Mouse (Mus musculus) gastrocnemius, adult 18-20 months (tissue): ENCODE data around the gene Kmt2e. TPM values are rescaled to one million over a fixed set of nuclear protein-coding genes. Genes with fewer than 3 reads are reported as not detected.

Source experiments
- DNase-seq: peaks from one replicate; pipeline ENCODE4 v3.0.0; 2021; ENCODE audit warnings: low spot score
- long read RNA-seq, 2 experiments: library from polyadenylated mRNA; stranded (forward); transcript quantifications; one replicate each; pipeline ENCODE4 v2.0.0; 2021
- total RNA-seq, 2 experiments: library from RNA; stranded (reverse); gene quantifications; 2 replicates each; pipeline ENCODE4 v1.2.3; 2021

Gene Kmt2e
- 10 to 100 TPM; 20.3 to 28.3 TPM for total RNA-seq
- long read RNA-seq, experiment 1, partial matches to known transcripts = 4 of 4 reads
- long read RNA-seq, experiment 1, other reads (novel, unspliced or antisense) = 0 of 4 reads
- long read RNA-seq, experiment 2, partial matches to known transcripts = 5 of 5 reads
- long read RNA-seq, experiment 2, other reads (novel, unspliced or antisense) = 0 of 5 reads

GRCm38 (mm10) chr5:23433720-23434597 is at the start of gene Kmt2e:
Gene Kmt2e (plus strand): TSS chr5:23434441.
- peak; percentile 95 for DNase-seq

- DNase-seq = no peak
Observed at GRCm38 (mm10) chr5:23385136-23385535, 49.1 kb upstream of the Kmt2e start.

- no peak for DNase-seq
Observed at GRCm38 (mm10) chr5:23385763-23386217, 48.5 kb upstream of the Kmt2e start.

GRCm38 (mm10) chr5:23386562-23387312 is 47.5 kb upstream of the Kmt2e start:
- peak; percentile 94 for DNase-seq

GRCm38 (mm10) chr5:23387313-23387666 is 47.0 kb upstream of the Kmt2e start:
- DNase-seq = no peak

- DNase-seq = no peak
Observed at GRCm38 (mm10) chr5:23388091-23388490, 46.1 kb upstream of the Kmt2e start.

GRCm38 (mm10) chr5:23389601-23390305 is 44.5 kb upstream of the Kmt2e start:
- no peak for DNase-seq

- DNase-seq = no peak
Observed at GRCm38 (mm10) chr5:23391714-23392113, 42.5 kb upstream of the Kmt2e start.

- DNase-seq = no peak
Observed at GRCm38 (mm10) chr5:23393870-23394269, 40.4 kb upstream of the Kmt2e start.

GRCm38 (mm10) chr5:23394366-23395145 is 39.7 kb upstream of the Kmt2e start:
- DNase-seq = no peak

GRCm38 (mm10) chr5:23395721-23396120 is 38.5 kb upstream of the Kmt2e start:
- no peak for DNase-seq

GRCm38 (mm10) chr5:23396756-23397155 is 37.5 kb upstream of the Kmt2e start:
- DNase-seq = no peak

GRCm38 (mm10) chr5:23400156-23400555 is 34.1 kb upstream of the Kmt2e start:
- DNase-seq = no peak

GRCm38 (mm10) chr5:23400868-23401267 is 33.4 kb upstream of the Kmt2e start:
- DNase-seq = no peak

- DNase-seq = no peak
Observed at GRCm38 (mm10) chr5:23401368-23401767, 32.9 kb upstream of the Kmt2e start.

- DNase-seq = no peak
Observed at GRCm38 (mm10) chr5:23401999-23402398, 32.2 kb upstream of the Kmt2e start.

- DNase-seq = no peak
Observed at GRCm38 (mm10) chr5:23403161-23403560, 31.1 kb upstream of the Kmt2e start.

- no peak for DNase-seq
Observed at GRCm38 (mm10) chr5:23405666-23406404, 28.4 kb upstream of the Kmt2e start.

- DNase-seq = no peak
Observed at GRCm38 (mm10) chr5:23406405-23406745, 27.9 kb upstream of the Kmt2e start.

- peak; percentile 71 for DNase-seq
Observed at GRCm38 (mm10) chr5:23408106-23408505, 26.1 kb upstream of the Kmt2e start.
